Mouse (Mus musculus): ENCODE measurements around the gene Ahcyl2.
"Not testable (repeated sequence)": the region's sequence is repeated elsewhere in the genome, so short reads cannot be mapped to it uniquely, and the experiment has no call there.

Gene Ahcyl2

GRCm38 (mm10) chr6:29815634-29816033 is 47.8 kb downstream of the Ahcyl2 start:
- no peak for DNase-seq (ENCODE audit: low spot score)

- DNase-seq (ENCODE audit: low spot score), result not testable (repeated sequence)
Measured at GRCm38 (mm10) chr6:29816371-29816770, 48.6 kb downstream of the Ahcyl2 start.

GRCm38 (mm10) chr6:29819309-29819708 is 51.5 kb downstream of the Ahcyl2 start:
- DNase-seq (ENCODE audit: low spot score), result no peak

- no peak for DNase-seq (ENCODE audit: low spot score)
Measured at GRCm38 (mm10) chr6:29820314-29820713, 52.5 kb downstream of the Ahcyl2 start.

GRCm38 (mm10) chr6:29820926-29821325 is 53.1 kb downstream of the Ahcyl2 start:
- no peak for DNase-seq (ENCODE audit: low spot score)

- DNase-seq (ENCODE audit: low spot score), result no peak
Measured at GRCm38 (mm10) chr6:29821770-29822169, 54.0 kb downstream of the Ahcyl2 start.

- DNase-seq (ENCODE audit: low spot score), result no peak
Measured at GRCm38 (mm10) chr6:29825302-29825701, 57.5 kb downstream of the Ahcyl2 start.

GRCm38 (mm10) chr6:29827291-29828242 is 59.8 kb downstream of the Ahcyl2 start:
- no peak for DNase-seq (ENCODE audit: low spot score)

GRCm38 (mm10) chr6:29828574-29829234 is 60.9 kb downstream of the Ahcyl2 start:
- DNase-seq (ENCODE audit: low spot score), result no peak

- DNase-seq (ENCODE audit: low spot score), result no peak
Measured at GRCm38 (mm10) chr6:29832356-29832755, 64.5 kb downstream of the Ahcyl2 start.

- DNase-seq (ENCODE audit: low spot score), result no peak
Measured at GRCm38 (mm10) chr6:29833117-29833516, 65.3 kb downstream of the Ahcyl2 start.

- no peak for DNase-seq (ENCODE audit: low spot score)
Measured at GRCm38 (mm10) chr6:29833568-29834255, 65.9 kb downstream of the Ahcyl2 start.

- DNase-seq (ENCODE audit: low spot score), result no peak
Measured at GRCm38 (mm10) chr6:29835543-29836177, 67.8 kb downstream of the Ahcyl2 start.

- no peak for DNase-seq (ENCODE audit: low spot score)
Measured at GRCm38 (mm10) chr6:29837579-29837978, 69.8 kb downstream of the Ahcyl2 start.

GRCm38 (mm10) chr6:29838531-29838930 is 70.7 kb downstream of the Ahcyl2 start:
- DNase-seq (ENCODE audit: low spot score), result no peak

GRCm38 (mm10) chr6:29840008-29840407 is 72.2 kb downstream of the Ahcyl2 start:
- DNase-seq (ENCODE audit: low spot score), result no peak

- no peak for DNase-seq (ENCODE audit: low spot score)
Measured at GRCm38 (mm10) chr6:29841461-29841860, 73.7 kb downstream of the Ahcyl2 start.

- no peak for DNase-seq (ENCODE audit: low spot score)
Measured at GRCm38 (mm10) chr6:29847643-29848166, 79.9 kb downstream of the Ahcyl2 start.

GRCm38 (mm10) chr6:29848808-29849207 is 81.0 kb downstream of the Ahcyl2 start:
- no peak for DNase-seq (ENCODE audit: low spot score)

- no peak for DNase-seq (ENCODE audit: low spot score)
Measured at GRCm38 (mm10) chr6:29850096-29850495, 82.3 kb downstream of the Ahcyl2 start.

GRCm38 (mm10) chr6:29850747-29851146 is 82.9 kb downstream of the Ahcyl2 start:
- DNase-seq (ENCODE audit: low spot score), result no peak

- DNase-seq (ENCODE audit: low spot score), result no peak
Measured at GRCm38 (mm10) chr6:29851873-29852272, 84.1 kb downstream of the Ahcyl2 start.
